Mouse (Mus musculus) small intestine, adult 2 months (tissue): ENCODE results near the gene Srms. TPM values are rescaled to one million over a fixed set of nuclear protein-coding genes. Genes with fewer than 3 reads are reported as not detected.

Source experiments
- H3K27ac ChIP-seq: fragments of 200-500 bp; 2 replicates; pipeline ENCODE4 v1.5.1; 2012; ENCODE audit warnings: low read depth, low read length, control low read depth, inconsistent platforms; ENCODE audit not compliant: insufficient read depth
- H3K27me3 ChIP-seq: fragments of 200-500 bp; 2 replicates; pipeline ENCODE4 v1.6.1; 2012; ENCODE audit warnings: mild to moderate bottlenecking, moderate library complexity, low read length, inconsistent platforms; ENCODE audit not compliant: control insufficient read depth, insufficient read depth
- H3K36me3 ChIP-seq: fragments of 200-500 bp; 2 replicates; pipeline ENCODE4 v1.6.1; 2012; ENCODE audit warnings: mild to moderate bottlenecking, low read length, control low read depth, inconsistent platforms; ENCODE audit not compliant: control insufficient read depth, insufficient read depth
- H3K4me1 ChIP-seq: fragments of 200-500 bp; 2 replicates; pipeline ENCODE4 v1.6.1; 2012; ENCODE audit warnings: low read length, inconsistent platforms, mixed read lengths; ENCODE audit not compliant: control insufficient read depth, insufficient read depth, insufficient read length
- H3K4me3 ChIP-seq: fragments of 200-500 bp; 2 replicates; pipeline ENCODE4 v1.5.1; 2012; ENCODE audit warnings: low read depth, mild to moderate bottlenecking, control low read depth, inconsistent platforms, low read length, moderate library complexity
- CTCF ChIP-seq: fragments of 200-500 bp; IDR thresholded peaks from 2 replicates; pipeline ENCODE4 v1.5.1; 2012; ENCODE audit warnings: low read depth, mild to moderate bottlenecking, control low read depth, inconsistent platforms, low read length, moderate library complexity, mixed read lengths; ENCODE audit not compliant: insufficient replicate concordance, insufficient read length; ENCODE audit errors: extremely low read depth
- POLR2A ChIP-seq: fragments of 200-500 bp; IDR thresholded peaks from 2 replicates; pipeline ENCODE4 v1.6.1; 2012; ENCODE audit warnings: low read depth, mild to moderate bottlenecking, control low read depth, inconsistent platforms, low read length, moderate library complexity
- WGBS: fragments of 180-500 bp; shearing (Covaris S2); methylation state at CpG from one replicate; pipeline ENCODE4 v1.1.7; 2018; 5-methylcytosine and 5-hydroxymethylcytosine counted together
- polyA plus RNA-seq: library from polyadenylated mRNA; depleted of rRNA; stranded (reverse); fragments of >200 nt; gene quantifications from 2 replicates; pipeline ENCODE4 v1.2.3, GENCODE M21; 2012

The Srms gene
- polyA plus RNA-seq, 1 experiment: 0.93 TPM

- peaks cover 23% of the 10 kb centered on the region for H3K4me1 ChIP-seq
- 83% methylated on average over 23 of the region's 23 CpGs for WGBS
- H3K27me3 ChIP-seq: no peaks in the 10 kb centered on the region
- TF ChIP-seq POLR2A (no peak), CTCF (no peak)
- no peak overlapping the region for H3K4me3 ChIP-seq
- H3K27ac ChIP-seq: no peak overlapping the region
- H3K36me3 ChIP-seq: peaks cover 81% of the 10 kb centered on the region
Measured at GRCm38 (mm10) chr2:181235681-181236566, 22.9 kb upstream of the Srms start.

DNA sequence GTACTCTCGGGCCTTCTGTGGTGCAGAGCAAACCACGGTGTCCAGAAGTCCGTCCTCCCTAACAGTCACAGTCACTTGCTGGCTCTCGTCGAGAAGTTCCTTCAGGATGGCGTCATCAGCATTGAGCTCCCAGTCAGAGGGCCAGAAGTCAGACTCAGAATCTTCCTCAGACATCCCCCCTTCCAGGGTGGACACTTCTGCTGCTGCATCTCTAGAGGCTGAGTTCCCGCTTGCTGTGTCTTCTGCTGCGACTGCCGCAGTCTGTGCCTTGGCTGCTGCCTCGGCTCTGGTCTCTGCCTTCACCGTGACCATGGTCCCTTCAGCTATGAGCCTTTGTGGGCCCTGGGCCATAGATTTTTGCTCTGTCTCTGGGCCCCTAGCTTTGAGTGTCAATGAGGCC lies 21.7 kb upstream of the Srms start:
- no peak overlapping the region for H3K4me3 ChIP-seq
- peaks cover 11% of the 10 kb centered on the region for H3K4me1 ChIP-seq
- TF ChIP-seq POLR2A (no peak), CTCF (no peak)
- H3K36me3 ChIP-seq: peaks cover 87% of the 10 kb centered on the region
- no peaks in the 10 kb centered on the region for H3K27me3 ChIP-seq
- H3K27ac ChIP-seq: no peak overlapping the region
- WGBS: 91% methylated on average over 11 of the region's 11 CpGs

DNA sequence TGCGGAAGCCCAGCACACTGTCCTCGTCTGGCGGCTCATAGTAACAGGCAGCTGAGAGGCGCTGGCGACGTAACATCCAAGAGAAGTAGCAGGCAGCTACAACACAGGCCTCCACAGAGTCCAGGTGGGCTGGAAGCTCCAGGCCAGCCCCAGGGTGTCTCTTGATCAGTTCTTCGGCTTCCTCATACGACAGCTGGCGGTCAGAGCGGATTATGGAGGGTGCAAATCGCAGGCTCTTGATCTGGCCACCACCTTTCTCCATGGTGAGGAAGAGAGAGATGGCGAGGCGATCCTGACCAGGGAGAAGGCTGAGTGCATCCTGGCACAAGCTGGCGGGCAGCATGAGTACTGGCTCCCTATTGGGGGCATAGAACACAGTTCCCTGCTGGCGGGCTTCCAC lies 20.5 kb upstream of the Srms start:
- Histone ChIP-seq H3K27me3 (no peaks in the 10 kb centered on the region), H3K4me3 (no peak overlapping the region), H3K36me3 (peaks cover 92% of the 10 kb centered on the region), H3K27ac (no peak overlapping the region), H3K4me1 (peaks cover 4% of the 10 kb centered on the region)
- no peak for TF ChIP-seq CTCF
- TF ChIP-seq POLR2A: no peak
- 93% methylated on average over 15 of the region's 15 CpGs for WGBS

GRCm38 (mm10) chr2:181231171-181231570 lies 18.2 kb upstream of the Srms start:
- Histone ChIP-seq H3K27ac (no peak overlapping the region), H3K36me3 (peaks cover 91% of the 10 kb centered on the region), H3K4me1 (peaks cover 3% of the 10 kb centered on the region; the same call in 1 of the 2 replicates), H3K27me3 (no peaks in the 10 kb centered on the region), H3K4me3 (no peak overlapping the region)
- no peak for TF ChIP-seq CTCF
- no peak for TF ChIP-seq POLR2A
- whole genome bisulfite sequencing: 89% methylated on average over 20 of the region's 20 CpGs

- Histone ChIP-seq H3K27ac (no peak overlapping the region), H3K36me3 (peaks cover 67% of the 10 kb centered on the region), H3K4me3 (no peak overlapping the region), H3K27me3 (no peaks in the 10 kb centered on the region), H3K4me1 (peaks cover 3% of the 10 kb centered on the region; the same call in 1 of the 2 replicates)
- 76% methylated on average over 1 of the region's 1 CpGs for WGBS
- TF ChIP-seq POLR2A (no peak), CTCF (no peak)
Measured at GRCm38 (mm10) chr2:181228335-181228734, 15.3 kb upstream of the Srms start.

- TF ChIP-seq POLR2A (no peak), CTCF (no peak)
- Histone ChIP-seq H3K27ac (no peak overlapping the region), H3K36me3 (peaks cover 55% of the 10 kb centered on the region), H3K4me1 (peaks cover 3% of the 10 kb centered on the region; the same call in 1 of the 2 replicates), H3K4me3 (no peak overlapping the region), H3K27me3 (no peaks in the 10 kb centered on the region)
- WGBS: 74% methylated on average over 3 of the region's 3 CpGs
Measured at GRCm38 (mm10) chr2:181227122-181227521, 14.1 kb upstream of the Srms start.

DNA sequence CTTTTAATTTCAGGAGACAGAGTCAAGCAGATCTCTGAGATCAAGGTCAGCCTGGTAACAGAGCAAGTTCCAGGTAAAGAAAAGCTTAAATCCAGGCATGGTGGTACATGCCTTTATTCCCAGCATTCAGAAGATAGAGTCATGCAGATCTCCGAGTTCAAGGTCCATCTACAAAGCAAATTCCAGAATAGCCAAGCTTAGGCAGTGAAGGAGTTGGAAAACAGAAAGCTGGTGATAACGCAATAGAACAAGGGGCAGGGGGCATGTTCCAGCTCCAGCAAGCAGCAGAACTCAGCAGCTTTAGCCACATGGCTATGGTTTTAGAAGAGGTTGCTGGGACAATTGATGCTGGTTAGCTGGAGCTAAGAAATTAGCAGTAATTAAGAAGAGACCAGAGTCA lies 12.0 kb upstream of the Srms start:
- H3K27me3 ChIP-seq: no peaks in the 10 kb centered on the region
- H3K36me3 ChIP-seq: peaks cover 34% of the 10 kb centered on the region
- 42% methylated on average over 2 of the region's 2 CpGs for WGBS
- no peak for TF ChIP-seq CTCF
- TF ChIP-seq POLR2A: no peak
- H3K27ac ChIP-seq: no peak overlapping the region
- no peak overlapping the region for H3K4me3 ChIP-seq
- H3K4me1 ChIP-seq: peaks cover 6% of the 10 kb centered on the region; the same call in 1 of the 2 replicates
